Mouse (Mus musculus) embryonic fibroblast, embryonic 13.5 days (primary cell): ENCODE data around the gene Ccdc30. TPM values are rescaled to one million over a fixed set of nuclear protein-coding genes. Genes with fewer than 3 reads are reported as not detected.

Experiments
- H3K27ac ChIP-seq: 2 replicates; pipeline ENCODE4 v1.5.1; 2012; ENCODE audit warnings: low read length, control low read depth, inconsistent platforms; ENCODE audit not compliant: insufficient read depth
- H3K4me1 ChIP-seq: 2 replicates; pipeline ENCODE4 v1.6.1; 2011; ENCODE audit warnings: low read length; ENCODE audit not compliant: control insufficient read depth, insufficient read depth
- H3K4me3 ChIP-seq: 2 replicates; pipeline ENCODE4 v1.5.1; 2011; ENCODE audit warnings: mild to moderate bottlenecking, control low read depth, low read length; ENCODE audit not compliant: insufficient read depth
- CTCF ChIP-seq: IDR thresholded peaks from 2 replicates; pipeline ENCODE4 v1.5.1; 2011; ENCODE audit warnings: mild to moderate bottlenecking, control low read depth, low read length, moderate library complexity, borderline replicate concordance; ENCODE audit not compliant: insufficient read depth
- POLR2A ChIP-seq: IDR thresholded peaks from 2 replicates; pipeline ENCODE4 v1.6.1; 2011; ENCODE audit warnings: low read depth, mild to moderate bottlenecking, control low read depth, low read length, moderate library complexity
- polyA plus RNA-seq: library from polyadenylated mRNA; stranded (reverse); fragments of >200 nt; gene quantifications from 2 replicates; pipeline ENCODE4 v1.2.4, GENCODE M21; 2011; ENCODE audit warnings: low read depth; ENCODE audit not compliant: missing spikeins, insufficient read length

The Ccdc30 gene
- 1.3 and 2.0 TPM in 2 replicates for polyA plus RNA-seq

GRCm38 (mm10) chr4:119415072-119415753 is at the start of gene Ccdc30:
Ccdc30 (minus strand) TSS chr4:119415521.
- H3K4me3 ChIP-seq: peak within 1 kb of the TSS; percentile 54
- no peak within 1 kb of the TSS for H3K27ac ChIP-seq
- H3K4me1 ChIP-seq: no peaks in the 10 kb centered on the region
- TF ChIP-seq CTCF (no peak), POLR2A (no peak)

DNA sequence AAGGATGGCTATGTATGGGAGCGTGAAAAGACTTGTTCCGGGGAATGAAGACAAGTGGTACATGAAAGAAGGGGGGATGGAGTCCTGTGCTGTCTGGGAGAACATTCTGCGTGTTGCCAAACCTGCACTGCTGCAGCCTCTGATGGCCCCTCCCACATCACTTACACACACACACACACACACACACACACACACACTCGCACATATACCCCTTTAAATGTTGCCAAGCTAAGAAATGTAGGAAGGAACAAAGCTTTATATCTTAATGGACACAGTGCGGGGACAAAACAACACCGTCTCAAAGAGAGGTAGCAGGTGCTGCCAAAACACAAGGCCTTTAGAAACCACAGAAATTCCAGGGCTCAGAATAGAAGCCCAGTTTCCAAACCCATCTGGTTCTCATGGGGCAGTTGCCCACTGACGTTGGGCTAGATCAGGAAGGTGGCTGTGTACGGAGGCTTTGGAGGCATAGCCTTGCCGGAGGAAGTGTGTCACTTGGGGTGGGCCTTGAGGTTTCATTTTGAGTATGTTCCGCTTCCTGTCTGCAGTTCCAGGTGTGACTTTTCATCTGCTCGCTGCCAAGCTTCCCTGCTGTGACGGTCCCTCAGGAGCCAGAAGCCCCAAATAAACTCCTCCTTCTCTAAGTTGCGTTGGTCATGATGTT is 48.6 kb upstream of the Ccdc30 start:
- TF ChIP-seq CTCF (no peak), POLR2A (no peak)
- no peaks in the 10 kb centered on the region for H3K4me1 ChIP-seq
- no peak overlapping the region for H3K27ac ChIP-seq
- no peak overlapping the region for H3K4me3 ChIP-seq

GRCm38 (mm10) chr4:119462858-119463755 is 47.8 kb upstream of the Ccdc30 start:
- Histone ChIP-seq H3K27ac (no peak overlapping the region), H3K4me1 (no peaks in the 10 kb centered on the region), H3K4me3 (no peak overlapping the region)
- TF ChIP-seq POLR2A (no peak), CTCF (no peak)

DNA sequence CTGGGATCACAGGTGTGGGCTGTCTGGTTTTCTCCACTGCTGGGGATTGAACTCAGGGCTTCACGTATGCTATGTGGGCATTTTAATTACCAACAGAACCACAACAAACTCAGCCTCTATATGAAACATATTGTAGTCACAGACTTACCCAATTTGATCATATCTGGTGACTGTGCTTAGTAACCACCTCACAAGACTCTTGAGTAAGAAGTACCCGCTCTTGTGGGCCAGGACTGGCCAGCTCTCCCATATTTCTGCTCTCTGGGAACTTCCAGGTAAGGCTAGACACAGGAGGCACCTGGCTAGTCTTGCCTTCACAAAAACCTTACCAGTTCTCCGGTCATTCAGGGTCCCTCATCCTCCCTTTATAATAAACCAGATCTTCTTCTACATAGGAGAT is 47.1 kb upstream of the Ccdc30 start:
- H3K4me1 ChIP-seq: no peaks in the 10 kb centered on the region
- H3K4me3 ChIP-seq: no peak overlapping the region
- no peak for TF ChIP-seq POLR2A
- no peak for TF ChIP-seq CTCF
- no peak overlapping the region for H3K27ac ChIP-seq

DNA sequence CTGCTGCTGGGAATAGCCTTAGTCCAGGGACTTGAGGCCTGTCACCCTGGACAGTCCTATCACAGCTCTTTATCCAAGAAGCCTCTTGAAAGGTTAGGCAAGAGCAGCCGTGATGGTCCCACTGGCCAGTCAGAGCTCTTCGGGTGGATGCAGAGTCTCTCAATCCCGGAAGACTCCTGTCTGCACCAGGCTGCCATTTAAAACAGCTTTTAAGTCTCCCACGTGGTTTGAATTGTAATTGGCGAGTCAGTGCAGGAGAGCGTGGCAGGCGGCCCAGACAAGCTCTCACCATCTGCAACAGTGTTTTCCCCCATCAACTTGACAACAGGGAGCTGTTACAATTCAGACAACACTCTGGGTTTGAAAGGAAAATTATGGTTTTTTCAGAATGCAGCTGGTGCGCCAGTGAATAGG is 45.4 kb upstream of the Ccdc30 start:
- TF ChIP-seq CTCF (no peak), POLR2A (no peak)
- Histone ChIP-seq H3K4me1 (no peaks in the 10 kb centered on the region), H3K4me3 (no peak overlapping the region), H3K27ac (no peak overlapping the region)

GRCm38 (mm10) chr4:119460296-119460695 is 45.0 kb upstream of the Ccdc30 start:
- Histone ChIP-seq H3K27ac (no peak overlapping the region), H3K4me1 (no peaks in the 10 kb centered on the region), H3K4me3 (no peak overlapping the region)
- TF ChIP-seq POLR2A (no peak), CTCF (no peak)

GRCm38 (mm10) chr4:119453533-119453932 is 38.2 kb upstream of the Ccdc30 start:
- H3K4me1 ChIP-seq: no peaks in the 10 kb centered on the region
- TF ChIP-seq CTCF: no peak
- no peak for TF ChIP-seq POLR2A
- H3K27ac ChIP-seq: no peak overlapping the region
- no peak overlapping the region for H3K4me3 ChIP-seq

DNA sequence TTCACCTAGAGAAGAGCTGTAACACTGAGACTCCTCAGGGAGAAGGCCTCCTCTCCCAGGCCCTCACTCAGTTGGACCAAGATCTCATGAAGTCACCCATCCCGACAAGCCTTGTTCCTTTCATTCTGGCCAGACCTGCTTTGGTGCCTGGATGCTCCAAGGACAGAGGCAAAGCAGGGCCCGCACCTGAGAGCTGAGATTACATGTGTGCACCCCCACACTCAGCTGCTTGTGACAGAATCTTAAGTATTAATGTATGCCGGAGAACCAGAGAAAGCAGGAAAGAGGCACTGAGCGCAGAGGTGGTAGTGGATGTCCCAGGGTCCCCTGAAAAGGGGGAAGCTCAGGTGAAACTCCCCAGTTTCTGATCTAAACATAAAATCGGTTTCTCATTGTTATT is 37.8 kb upstream of the Ccdc30 start:
- Histone ChIP-seq H3K27ac (no peak overlapping the region), H3K4me3 (no peak overlapping the region), H3K4me1 (no peaks in the 10 kb centered on the region)
- no peak for TF ChIP-seq CTCF

DNA sequence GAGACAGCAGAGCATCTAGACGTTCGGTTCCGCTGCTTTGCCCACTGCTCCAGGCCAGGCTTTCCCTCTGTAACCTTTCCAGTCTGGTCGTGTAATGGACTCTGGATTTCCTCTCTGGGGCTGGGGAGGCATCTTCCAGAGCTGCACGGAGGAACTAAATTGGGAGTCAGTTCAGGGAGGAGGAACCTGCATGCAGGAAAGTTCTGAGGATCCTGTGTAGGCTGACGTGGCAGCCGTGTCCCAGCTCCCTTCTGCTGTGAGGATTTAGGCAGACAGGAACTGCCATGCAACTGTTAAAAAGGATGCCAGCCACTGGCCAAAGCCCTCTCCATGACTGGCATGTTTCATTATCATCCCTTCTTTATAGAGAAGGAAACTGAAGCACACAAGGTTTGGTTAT is 35.1 kb upstream of the Ccdc30 start:
- H3K4me1 ChIP-seq: no peaks in the 10 kb centered on the region
- no peak overlapping the region for H3K27ac ChIP-seq
- TF ChIP-seq CTCF: no peak
- no peak for TF ChIP-seq POLR2A
- H3K4me3 ChIP-seq: no peak overlapping the region

DNA sequence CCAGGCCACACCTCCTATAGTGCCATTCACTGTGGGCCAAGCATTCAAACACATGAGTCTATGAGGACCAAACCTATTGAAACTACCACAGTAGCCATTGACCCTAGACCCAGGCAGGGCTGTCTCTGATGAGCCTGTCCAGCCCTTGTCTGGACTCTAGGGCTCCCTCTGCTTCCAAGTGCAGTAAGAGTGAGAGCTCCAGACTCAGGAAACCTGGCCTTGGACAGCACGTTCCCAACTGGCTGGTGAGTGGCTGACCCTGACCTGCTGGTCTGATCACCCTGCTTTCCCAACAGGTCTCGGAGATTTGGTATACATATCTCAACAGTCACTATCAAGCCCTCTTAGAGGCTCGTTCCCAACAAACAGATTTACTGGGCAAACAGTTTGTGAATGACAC is 32.5 kb upstream of the Ccdc30 start:
- Histone ChIP-seq H3K4me1 (no peaks in the 10 kb centered on the region), H3K4me3 (no peak overlapping the region), H3K27ac (no peak overlapping the region)
- TF ChIP-seq CTCF (no peak), POLR2A (no peak)
